Mouse (Mus musculus): ENCODE data around the gene Lrguk. TPM values are rescaled to one million over a fixed set of nuclear protein-coding genes. Genes with fewer than 3 reads are reported as not detected.

Gene Lrguk
- polyA plus RNA-seq, 1 experiment = 0.31 TPM

GRCm38 (mm10) chr6:34162607-34163006, 133.4 kb downstream of the Lrguk start:
- 90% methylated on average over 2 of the region's 2 CpGs for WGBS
- H3K4me3 ChIP-seq (ENCODE audit: control insufficient read depth, insufficient read depth, low read length) = no peak overlapping the region
- TF ChIP-seq POLR2A (IDR thresholded peaks at IDR 0.05; ENCODE audit: control insufficient read depth, extremely low read depth, insufficient read depth, low read length, poor library complexity) = no peak
- H3K36me3 ChIP-seq (ENCODE audit: control insufficient read depth, insufficient read depth, low read length) = peaks cover 93% of the 10 kb centered on the region
- peaks cover 3% of the 10 kb centered on the region for H3K4me1 ChIP-seq (replicated peaks; ENCODE audit: control insufficient read depth, insufficient read depth, low read length)
- no peaks in the 10 kb centered on the region for H3K27me3 ChIP-seq (ENCODE audit: control insufficient read depth, insufficient read depth, low read length)
- H3K27ac ChIP-seq (ENCODE audit: control insufficient read depth, insufficient read depth, low read length) = no peak overlapping the region
- no peak for DNase-seq

- Histone ChIP-seq H3K27ac (ENCODE audit: control insufficient read depth, insufficient read depth, low read length) (no peak overlapping the region), H3K4me3 (ENCODE audit: control insufficient read depth, insufficient read depth, low read length) (no peak overlapping the region), H3K27me3 (ENCODE audit: control insufficient read depth, insufficient read depth, low read length) (no peaks in the 10 kb centered on the region), H3K4me1 (replicated peaks; ENCODE audit: control insufficient read depth, insufficient read depth, low read length) (no peaks in the 10 kb centered on the region), H3K36me3 (ENCODE audit: control insufficient read depth, insufficient read depth, low read length) (peaks cover 89% of the 10 kb centered on the region)
- TF ChIP-seq CTCF (IDR thresholded peaks at IDR 0.05; ENCODE audit: borderline replicate concordance, control insufficient read depth, extremely low read depth, insufficient read depth, low read length, poor library complexity) = no peak
- no peak for TF ChIP-seq POLR2A (IDR thresholded peaks at IDR 0.05; ENCODE audit: control insufficient read depth, extremely low read depth, insufficient read depth, low read length, poor library complexity)
- 97% methylated on average over 9 of the region's 9 CpGs for WGBS
- no peak for DNase-seq
Measured at GRCm38 (mm10) chr6:34163014-34163413, 133.8 kb downstream of the Lrguk start.

GRCm38 (mm10) chr6:34168834-34169233, 139.6 kb downstream of the Lrguk start:
- H3K27me3 ChIP-seq (ENCODE audit: control insufficient read depth, insufficient read depth, low read length) = no peaks in the 10 kb centered on the region
- no peak overlapping the region for H3K27ac ChIP-seq (ENCODE audit: control insufficient read depth, insufficient read depth, low read length)
- no peak for DNase-seq
- peaks cover 56% of the 10 kb centered on the region for H3K36me3 ChIP-seq (ENCODE audit: control insufficient read depth, insufficient read depth, low read length)
- H3K4me3 ChIP-seq (ENCODE audit: control insufficient read depth, insufficient read depth, low read length) = no peak overlapping the region
- TF ChIP-seq POLR2A (IDR thresholded peaks at IDR 0.05; ENCODE audit: control insufficient read depth, extremely low read depth, insufficient read depth, low read length, poor library complexity) (no peak), CTCF (IDR thresholded peaks at IDR 0.05; ENCODE audit: borderline replicate concordance, control insufficient read depth, extremely low read depth, insufficient read depth, low read length, poor library complexity) (no peak)
- peaks cover 4% of the 10 kb centered on the region; the same call in 1 of the 2 replicates for H3K4me1 ChIP-seq (replicated peaks; ENCODE audit: control insufficient read depth, insufficient read depth, low read length)
- WGBS = 78% methylated on average over 3 of the region's 3 CpGs

- Histone ChIP-seq H3K4me3 (ENCODE audit: control insufficient read depth, insufficient read depth, low read length) (no peak overlapping the region), H3K4me1 (replicated peaks; ENCODE audit: control insufficient read depth, insufficient read depth, low read length) (peaks cover 4% of the 10 kb centered on the region; the same call in 1 of the 2 replicates), H3K36me3 (ENCODE audit: control insufficient read depth, insufficient read depth, low read length) (peaks cover 38% of the 10 kb centered on the region), H3K27ac (ENCODE audit: control insufficient read depth, insufficient read depth, low read length) (no peak overlapping the region), H3K27me3 (ENCODE audit: control insufficient read depth, insufficient read depth, low read length) (no peaks in the 10 kb centered on the region)
- 90% methylated on average over 7 of the region's 7 CpGs for WGBS
- no peak for TF ChIP-seq CTCF (IDR thresholded peaks at IDR 0.05; ENCODE audit: borderline replicate concordance, control insufficient read depth, extremely low read depth, insufficient read depth, low read length, poor library complexity)
- no peak for TF ChIP-seq POLR2A (IDR thresholded peaks at IDR 0.05; ENCODE audit: control insufficient read depth, extremely low read depth, insufficient read depth, low read length, poor library complexity)
- DNase-seq = no peak
Measured at GRCm38 (mm10) chr6:34170844-34171494, 141.7 kb downstream of the Lrguk start.

- no peak overlapping the region for H3K27ac ChIP-seq (ENCODE audit: control insufficient read depth, insufficient read depth, low read length)
- no peak for DNase-seq
- H3K27me3 ChIP-seq (ENCODE audit: control insufficient read depth, insufficient read depth, low read length) = no peaks in the 10 kb centered on the region
- no peak overlapping the region for H3K4me3 ChIP-seq (ENCODE audit: control insufficient read depth, insufficient read depth, low read length)
- TF ChIP-seq CTCF (IDR thresholded peaks at IDR 0.05; ENCODE audit: borderline replicate concordance, control insufficient read depth, extremely low read depth, insufficient read depth, low read length, poor library complexity) = no peak
- no peak for TF ChIP-seq POLR2A (IDR thresholded peaks at IDR 0.05; ENCODE audit: control insufficient read depth, extremely low read depth, insufficient read depth, low read length, poor library complexity)
- peaks cover 4% of the 10 kb centered on the region; the same call in 1 of the 2 replicates for H3K4me1 ChIP-seq (replicated peaks; ENCODE audit: control insufficient read depth, insufficient read depth, low read length)
- 97% methylated on average over 12 of the region's 12 CpGs for WGBS
- H3K36me3 ChIP-seq (ENCODE audit: control insufficient read depth, insufficient read depth, low read length) = peaks cover 28% of the 10 kb centered on the region
Measured at GRCm38 (mm10) chr6:34171748-34172457, 142.7 kb downstream of the Lrguk start.

GRCm38 (mm10) chr6:34173251-34173650, 144.0 kb downstream of the Lrguk start:
- WGBS = 93% methylated on average over 12 of the region's 12 CpGs
- TF ChIP-seq POLR2A (IDR thresholded peaks at IDR 0.05; ENCODE audit: control insufficient read depth, extremely low read depth, insufficient read depth, low read length, poor library complexity) = no peak
- no peak for TF ChIP-seq CTCF (IDR thresholded peaks at IDR 0.05; ENCODE audit: borderline replicate concordance, control insufficient read depth, extremely low read depth, insufficient read depth, low read length, poor library complexity)
- Histone ChIP-seq H3K27ac (ENCODE audit: control insufficient read depth, insufficient read depth, low read length) (no peak overlapping the region), H3K4me1 (replicated peaks; ENCODE audit: control insufficient read depth, insufficient read depth, low read length) (peaks cover 8% of the 10 kb centered on the region), H3K27me3 (ENCODE audit: control insufficient read depth, insufficient read depth, low read length) (no peaks in the 10 kb centered on the region), H3K36me3 (ENCODE audit: control insufficient read depth, insufficient read depth, low read length) (peaks cover 20% of the 10 kb centered on the region), H3K4me3 (ENCODE audit: control insufficient read depth, insufficient read depth, low read length) (no peak overlapping the region)
- no peak for DNase-seq
